Mouse (Mus musculus) CD8-positive naive resting alpha-beta T cell, adult 2 months (primary cell): ENCODE results near the gene Nrip3.

Experiments used
- DNase-seq, 2 experiments: peaks; one replicate each; pipeline ENCODE4 v3.0.0; 2022; ENCODE audit warnings: low read depth in 2 of 2, low spot score in 2 of 2

The Nrip3 gene

DNA sequence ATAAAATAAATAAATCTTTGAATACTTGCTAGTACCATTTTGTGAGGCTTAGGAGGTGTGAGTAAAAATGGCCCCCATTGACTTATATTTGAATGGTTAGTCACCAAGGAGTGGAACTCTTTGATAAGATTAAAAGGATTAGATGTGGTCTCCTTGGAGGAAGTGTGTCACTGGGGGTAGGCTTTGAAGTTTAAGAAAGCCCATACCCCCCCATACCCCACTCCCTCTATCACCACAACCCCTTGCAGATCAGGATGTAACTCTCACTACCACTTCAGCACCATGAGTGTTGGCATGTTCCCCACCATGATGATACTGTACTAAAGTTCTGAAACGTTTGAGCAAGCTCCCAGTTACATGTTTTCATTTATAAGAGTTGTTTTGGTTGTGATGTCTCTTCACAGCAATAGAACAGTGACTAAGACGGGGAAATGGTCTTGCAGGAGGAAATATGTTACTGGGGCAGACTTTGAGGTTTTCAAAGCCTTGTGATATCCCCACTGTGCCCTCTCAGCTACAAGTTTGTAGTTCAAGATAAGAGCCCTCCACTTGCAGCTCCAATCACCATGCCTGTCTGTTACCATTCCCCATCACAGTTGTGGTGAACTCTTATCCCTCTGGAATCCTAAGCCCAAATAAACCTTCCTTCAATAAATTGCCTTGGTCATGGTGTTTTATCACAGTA lies 13.0 kb downstream of the Nrip3 start:
- DNase-seq = peak; percentile 13 to 28

DNA sequence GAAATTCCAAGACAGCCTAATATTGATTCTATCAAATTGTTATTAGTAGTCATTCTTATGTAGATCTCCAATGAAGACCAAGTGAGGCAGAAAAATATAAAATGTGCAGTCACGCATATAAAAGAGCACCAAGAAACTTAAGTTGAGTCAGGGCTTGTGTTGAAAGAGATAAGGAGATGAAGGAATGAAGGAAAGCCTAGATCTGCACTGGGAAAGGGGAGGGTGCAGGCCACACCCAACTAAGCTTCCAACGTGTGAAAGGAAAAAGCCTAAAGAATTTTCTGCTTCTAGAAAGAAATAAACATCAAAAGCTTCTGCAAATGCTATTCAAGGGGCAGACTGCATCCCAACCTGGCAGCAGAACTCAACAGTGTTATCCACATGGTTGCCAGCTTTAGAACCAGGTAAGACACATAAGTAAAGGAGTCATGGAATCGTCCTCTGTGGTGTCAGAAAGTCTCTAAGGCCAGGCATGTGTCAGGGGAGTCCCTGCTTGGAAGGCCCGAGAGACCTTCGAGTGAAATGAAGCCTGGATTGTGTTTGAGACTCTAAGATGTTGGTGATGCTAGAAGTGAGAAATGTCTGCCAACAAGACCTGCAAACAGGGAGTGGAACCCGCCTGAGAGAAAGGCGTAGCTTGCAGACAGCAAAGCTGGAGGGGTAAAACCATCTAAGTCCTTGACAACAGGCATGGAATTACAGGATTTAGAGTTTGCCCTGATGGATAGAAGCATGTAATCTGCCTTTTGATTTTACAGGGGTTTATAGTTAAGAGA lies 14.1 kb downstream of the Nrip3 start:
- DNase-seq = no peak

DNA sequence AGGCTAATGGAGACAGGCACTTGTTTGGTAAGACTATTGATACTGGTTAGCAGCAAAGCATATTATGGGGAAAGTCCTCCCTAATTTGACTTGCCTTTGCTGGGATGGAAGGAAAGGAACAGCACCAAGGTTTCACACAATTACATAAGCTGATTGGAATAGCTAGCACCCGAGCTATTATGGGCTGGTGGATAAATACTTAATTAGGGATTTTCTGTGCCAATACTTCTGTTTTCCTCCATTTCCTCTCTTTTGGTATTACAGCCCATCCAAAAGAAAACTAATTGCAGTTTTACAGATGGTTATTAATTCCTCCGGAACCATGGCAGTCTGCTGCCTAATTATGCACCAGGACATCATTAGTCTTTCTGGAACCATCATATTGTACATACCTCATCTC lies 17.8 kb downstream of the Nrip3 start:
- DNase-seq = no peak

DNA sequence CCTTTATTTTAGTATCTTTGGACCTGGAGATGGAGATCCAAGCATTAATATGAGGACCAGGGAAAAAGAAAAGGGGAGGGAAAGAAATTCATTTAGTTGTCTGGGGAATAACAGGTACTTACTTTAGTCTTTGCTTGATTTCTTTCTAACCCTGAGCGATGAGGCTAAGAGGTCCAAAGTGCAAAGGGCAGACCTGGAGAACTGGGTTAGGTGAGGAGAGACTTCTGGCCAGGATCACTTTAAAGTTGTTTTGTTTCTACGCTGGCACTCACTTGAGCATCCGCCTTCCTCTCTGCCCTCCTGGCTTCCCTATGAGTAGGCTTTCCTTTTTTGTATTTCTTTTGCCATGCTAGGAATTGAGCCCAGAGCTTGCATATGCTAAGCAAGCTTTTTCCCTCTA lies 25.5 kb downstream of the Nrip3 start:
- DNase-seq = no peak

DNA sequence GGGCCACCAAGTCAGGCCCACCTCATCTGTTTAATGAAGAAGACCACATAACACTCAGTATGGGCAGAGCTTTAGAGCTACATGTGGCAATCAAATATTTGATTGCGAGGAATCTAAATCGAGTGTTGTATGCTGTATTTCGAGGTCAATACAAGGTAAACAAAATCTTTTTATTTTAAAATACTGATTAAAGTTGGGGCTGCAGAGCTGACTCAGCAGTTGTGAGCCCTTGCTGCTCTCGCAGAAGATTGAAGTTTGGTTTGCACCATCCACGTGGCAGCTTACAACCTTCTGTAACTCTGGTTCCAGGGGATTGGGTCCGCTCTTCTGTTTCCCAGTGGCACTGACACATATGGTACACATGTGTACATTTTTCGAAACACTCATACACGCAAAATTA lies 27.8 kb downstream of the Nrip3 start:
- DNase-seq = no peak

DNA sequence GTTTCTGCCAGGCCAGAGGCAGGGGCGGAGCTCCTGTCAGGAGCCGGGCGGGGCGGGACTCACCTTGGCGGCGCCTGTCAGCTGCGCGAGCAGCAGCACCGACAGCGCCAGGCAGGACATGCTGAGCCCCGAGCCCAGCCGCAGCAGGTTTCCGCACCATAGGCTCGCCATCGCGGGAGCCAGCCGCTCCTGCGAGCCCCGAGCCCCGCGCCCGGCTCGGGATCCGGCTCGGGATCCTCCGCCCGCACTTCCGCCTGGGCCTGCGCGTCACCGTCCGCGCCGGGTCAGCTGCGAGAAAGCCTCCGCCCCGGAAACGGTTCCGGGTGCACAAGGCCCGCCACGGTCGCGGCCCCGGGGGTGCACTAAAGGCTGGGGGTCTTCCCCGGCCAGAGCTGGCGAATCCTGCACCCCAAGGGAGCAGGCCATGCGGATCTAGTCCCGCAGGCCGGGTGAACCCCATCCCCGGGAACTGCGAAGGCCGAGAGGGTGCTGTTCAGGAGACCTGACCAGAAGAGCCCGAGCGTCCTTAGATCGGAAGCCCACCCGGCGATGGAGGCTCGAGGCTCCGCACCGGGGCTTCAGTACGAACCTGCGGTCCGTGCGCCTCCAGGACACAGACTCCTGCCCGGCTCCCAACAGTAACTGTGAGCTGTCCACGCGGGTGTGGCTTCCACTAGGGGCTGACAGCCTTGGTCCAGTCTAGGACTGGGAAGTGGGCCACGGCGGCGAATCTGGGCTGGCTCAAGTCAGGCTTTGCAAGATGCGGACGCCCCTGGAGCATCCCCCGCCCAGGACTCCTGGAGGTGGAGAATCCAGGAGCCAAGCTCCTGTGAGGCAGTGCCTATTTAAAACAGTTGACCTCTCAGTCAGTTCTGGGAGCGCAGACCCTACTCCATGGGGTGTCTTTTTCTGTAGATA lies 29.6 kb downstream of the Nrip3 start, which contains the start of gene Tmem9b:
Gene Tmem9b (minus strand): TSS at position 868 of the 918 bp plus-strand sequence.
- DNase-seq = peak; percentile 64 to 69

DNA sequence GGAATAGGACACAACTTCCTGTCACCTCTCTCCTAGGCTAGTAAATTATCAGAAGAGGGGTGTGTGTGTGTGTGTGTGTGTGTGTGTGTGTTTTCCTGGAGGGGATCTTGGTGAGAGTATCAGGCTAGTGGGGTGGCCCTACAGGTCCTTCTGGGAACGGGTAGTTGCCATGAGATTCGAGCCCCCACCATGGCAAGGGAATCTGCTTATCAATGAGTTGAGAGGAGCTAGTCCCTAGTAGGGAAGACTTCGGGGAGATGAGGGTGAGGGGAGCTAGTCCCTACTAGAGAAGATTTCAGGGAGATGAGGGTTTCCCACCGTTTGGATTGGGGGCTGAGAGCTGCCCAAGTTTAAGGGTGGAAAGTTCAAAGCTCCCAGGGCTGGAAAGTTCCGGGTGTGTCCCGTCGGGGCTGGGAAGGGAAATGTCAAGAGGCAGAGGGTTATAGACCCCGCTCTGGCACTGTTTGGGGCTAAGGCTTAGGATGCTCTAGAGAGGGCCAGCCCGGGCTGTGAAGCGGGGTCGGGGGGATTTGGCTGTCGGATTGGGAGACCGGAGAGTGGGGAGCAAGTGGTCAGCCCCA lies 30.3 kb downstream of the Nrip3 start:
- DNase-seq = no peak

DNA sequence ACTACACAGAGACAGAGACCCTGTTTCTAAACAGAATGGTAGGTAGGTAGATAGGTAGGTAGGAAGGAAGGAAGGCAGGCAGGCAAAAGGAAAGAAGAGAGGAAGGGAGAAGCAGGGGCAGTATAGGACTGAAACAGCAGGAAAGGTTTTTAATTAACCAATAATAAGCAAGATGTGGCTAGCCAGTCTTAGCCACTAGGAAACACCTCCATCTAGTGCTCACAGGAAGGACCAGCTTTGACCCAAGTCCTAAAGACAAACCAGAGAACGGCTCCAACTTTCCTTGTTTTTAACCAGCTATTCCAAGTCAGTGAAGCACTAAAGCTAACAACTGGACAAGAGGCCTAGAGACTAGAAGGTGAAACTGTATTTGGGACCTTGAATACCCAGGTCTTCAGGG lies 34.1 kb downstream of the Nrip3 start:
- DNase-seq = no peak

DNA sequence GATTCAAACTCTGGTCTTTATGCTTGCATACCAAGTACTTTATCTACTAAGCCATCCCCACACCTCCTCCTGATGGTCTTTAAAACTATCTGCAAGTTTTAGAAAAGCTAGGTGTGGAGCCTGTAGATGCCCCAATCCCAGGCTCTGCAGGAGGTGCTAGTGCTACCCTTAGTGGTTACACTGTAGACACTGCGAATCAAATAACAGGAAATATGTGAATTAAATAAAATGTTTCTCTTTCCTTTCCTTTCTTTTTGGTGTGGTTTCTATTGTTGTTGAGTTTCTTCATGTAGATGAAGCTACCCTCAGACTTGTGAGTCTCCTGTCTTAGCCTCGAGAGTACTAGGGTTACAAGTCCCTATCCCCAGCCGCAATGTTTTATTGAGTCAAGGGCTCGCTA lies 40.1 kb downstream of the Nrip3 start:
- peak in 1 of 2 experiments; percentile 25 for DNase-seq

DNA sequence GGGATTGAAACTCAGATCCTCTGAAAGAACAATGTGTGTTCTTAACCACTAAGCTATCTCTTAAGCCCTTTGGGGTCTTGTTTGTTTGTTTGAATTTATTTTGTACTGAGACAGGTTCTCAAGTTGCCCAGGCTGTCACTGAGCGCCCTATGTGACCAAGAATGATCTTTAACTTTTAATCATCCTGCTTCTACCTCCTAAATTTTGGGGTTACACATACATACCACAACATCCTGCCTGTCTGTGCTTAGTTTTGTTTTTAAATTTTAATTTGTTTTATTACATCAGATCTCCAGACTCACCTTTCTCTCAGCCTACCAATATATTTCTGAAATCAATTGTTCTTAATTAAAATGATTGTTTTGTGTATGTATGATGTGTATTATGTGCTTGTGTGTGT lies 40.8 kb downstream of the Nrip3 start:
- DNase-seq = no peak

DNA sequence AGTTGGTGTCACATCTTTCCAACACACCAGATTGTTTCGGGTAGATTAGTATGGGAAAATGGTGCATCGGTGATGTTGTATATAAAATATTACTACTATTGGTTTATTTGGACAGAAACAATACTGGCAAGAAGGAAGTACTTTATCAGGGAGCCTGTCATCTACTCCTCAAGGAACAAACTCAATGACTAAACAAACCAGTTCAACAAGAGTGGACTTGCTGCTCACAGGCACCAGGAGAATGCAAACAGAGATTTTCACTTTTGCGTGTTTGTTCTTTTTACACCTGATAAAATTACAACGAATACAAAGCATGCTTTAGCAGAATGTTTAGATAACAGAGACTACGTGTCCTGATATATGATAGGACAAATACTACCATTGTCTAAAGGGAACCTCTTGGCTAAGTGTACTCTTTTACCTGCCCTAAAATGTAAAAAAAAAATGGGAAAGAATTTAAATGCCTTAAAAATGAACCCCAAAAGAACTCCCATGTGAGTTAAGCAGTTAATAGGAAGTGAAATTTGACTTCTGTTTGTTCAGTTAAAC lies 41.9 kb downstream of the Nrip3 start:
- no peak for DNase-seq

DNA sequence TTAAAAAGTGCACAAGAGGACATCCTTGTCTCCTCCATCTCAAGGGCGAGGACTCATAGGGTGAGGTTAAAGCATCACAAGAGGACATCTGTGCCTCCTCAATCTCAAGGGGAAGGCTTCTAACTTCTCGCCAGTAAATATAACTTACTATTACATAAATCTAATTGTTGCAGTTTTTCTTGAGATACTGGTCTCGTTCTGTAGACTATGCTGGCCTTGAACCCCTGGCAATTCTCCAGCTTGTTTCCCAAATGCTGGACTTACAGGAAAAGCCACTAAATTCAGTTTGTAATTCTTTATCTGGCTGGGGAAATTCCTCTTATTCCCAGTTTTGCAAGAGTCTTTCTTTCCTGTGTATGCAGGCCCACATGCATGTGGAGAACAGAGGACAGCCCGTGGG lies 47.0 kb downstream of the Nrip3 start:
- DNase-seq = no peak

DNA sequence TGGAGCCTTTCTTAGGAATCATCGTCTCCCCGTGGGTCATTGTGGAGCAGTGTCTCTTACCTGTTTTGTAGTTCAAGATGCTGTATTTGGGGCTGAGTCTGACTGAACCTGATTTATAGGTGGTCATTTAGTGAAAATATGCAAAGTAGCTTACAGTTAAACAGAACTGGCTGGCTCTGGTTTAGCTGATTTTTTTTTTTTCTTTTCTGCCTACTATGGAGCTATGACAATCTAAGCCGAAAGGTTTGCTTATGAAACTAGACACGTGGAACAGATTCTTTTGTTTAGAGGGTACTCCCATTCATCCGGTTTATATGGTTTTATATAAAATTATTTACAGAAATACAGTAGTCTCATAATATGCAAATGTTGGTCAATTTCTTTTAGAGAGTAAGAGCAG lies 50.2 kb downstream of the Nrip3 start, which contains the start of gene Ascl3:
Gene Ascl3 (minus strand): TSS at position 101 of the 400 bp plus-strand sequence.
- no peak for DNase-seq

DNA sequence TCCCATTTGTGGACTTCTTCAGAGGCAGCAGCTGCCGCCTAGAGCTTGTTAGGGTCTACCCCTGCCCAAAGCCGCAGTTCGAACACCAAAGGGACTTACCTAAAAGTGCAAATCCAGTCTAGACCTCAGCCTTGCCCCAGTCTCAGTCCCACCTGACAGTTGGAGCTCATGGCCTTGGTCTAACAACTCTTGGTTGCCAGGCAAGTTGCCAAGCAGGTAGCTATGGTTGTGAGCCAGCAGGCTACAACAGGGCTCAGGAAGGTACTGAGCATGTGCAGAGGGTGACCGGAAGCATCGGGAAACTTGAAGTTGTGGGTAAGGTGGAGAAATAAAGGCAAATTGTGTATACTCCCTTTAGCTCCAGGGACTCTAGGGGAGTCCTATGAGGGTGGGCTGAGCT lies 58.1 kb downstream of the Nrip3 start, which contains the start of gene BC051019:
Gene BC051019 (minus strand): TSS at position 154 of the 400 bp plus-strand sequence.
- no peak for DNase-seq

DNA sequence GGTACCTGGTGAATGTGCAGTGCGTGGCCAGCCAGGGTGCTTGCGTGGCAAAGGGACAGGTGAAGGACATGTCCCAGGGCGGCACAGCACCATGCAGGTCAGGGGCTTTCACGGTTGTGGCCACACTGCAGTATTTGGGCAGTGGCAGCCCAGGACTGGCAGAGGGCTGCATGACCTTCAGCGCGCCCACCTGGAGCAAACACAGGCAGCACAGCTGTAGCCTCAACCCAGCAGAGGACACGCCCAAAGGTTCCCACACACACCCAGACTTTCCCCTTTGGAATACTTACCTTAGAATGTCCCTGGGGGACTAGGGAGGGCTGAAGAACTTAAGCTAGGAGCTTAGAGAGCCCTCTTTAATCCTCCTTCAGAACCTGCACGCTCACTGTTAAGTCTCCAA lies 58.7 kb downstream of the Nrip3 start:
- DNase-seq = no peak

DNA sequence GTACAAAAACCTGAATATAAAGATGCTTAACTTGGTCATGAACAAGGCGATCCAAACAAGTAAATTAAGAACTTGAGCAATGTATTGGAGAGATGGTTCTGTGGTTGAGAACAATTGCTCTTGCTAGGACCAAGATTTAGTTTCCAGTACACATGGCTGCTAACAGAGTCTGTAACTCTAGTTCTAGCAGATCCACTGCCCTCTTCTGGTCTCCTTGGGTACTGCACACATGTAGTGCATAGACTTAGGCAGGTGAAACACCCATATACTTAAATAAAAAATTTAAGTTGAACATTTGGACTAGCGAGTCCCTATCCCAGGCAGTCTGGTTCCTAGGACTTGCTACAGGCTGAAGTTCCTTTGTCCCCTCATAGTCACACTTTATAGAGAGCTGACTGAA lies 59.2 kb downstream of the Nrip3 start:
- DNase-seq = no peak

DNA sequence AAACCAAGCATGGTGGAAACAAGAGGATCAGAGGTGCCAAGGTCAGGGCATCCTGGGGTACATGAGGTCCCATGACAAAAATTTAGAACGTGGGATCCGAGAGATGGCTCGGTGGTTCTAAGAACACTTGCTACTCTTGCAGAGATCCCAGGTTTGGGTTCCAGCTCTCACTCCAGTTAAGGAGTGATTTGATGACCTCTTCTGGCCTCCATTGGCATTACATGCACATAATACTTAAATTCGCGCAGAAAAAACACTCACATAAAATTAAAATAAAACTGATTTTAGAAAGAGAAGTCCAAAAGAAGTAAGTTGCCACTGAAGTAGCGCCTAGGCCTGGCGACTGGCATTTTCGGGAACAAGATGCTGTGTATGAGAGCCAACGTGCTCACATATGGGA lies 62.5 kb downstream of the Nrip3 start:
- no peak for DNase-seq

DNA sequence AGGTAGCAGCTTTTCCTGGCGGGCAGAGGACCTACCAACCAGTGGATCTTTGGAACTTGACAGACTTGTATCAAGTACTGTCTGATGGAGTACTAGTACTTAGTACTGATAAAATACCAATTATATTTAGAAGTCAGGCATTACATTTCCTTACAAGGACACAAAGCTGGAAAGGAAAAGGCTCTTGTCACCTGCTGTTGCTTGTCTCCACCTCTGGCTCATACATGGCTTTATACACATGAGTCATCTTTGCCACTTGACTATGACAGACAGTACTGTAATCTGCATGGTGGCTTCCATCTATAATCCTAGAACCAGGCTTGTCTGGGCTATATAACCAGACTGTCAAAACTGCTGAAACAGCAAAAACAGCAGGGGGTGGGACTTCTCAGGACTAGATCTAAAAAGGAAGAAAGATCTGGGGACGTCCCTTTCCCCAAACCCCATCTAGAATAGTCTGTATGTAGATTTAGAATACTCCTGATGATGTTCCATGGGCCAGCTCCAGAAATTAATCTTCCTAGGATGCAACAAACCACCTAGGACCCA lies 68.3 kb downstream of the Nrip3 start:
- DNase-seq = no peak

DNA sequence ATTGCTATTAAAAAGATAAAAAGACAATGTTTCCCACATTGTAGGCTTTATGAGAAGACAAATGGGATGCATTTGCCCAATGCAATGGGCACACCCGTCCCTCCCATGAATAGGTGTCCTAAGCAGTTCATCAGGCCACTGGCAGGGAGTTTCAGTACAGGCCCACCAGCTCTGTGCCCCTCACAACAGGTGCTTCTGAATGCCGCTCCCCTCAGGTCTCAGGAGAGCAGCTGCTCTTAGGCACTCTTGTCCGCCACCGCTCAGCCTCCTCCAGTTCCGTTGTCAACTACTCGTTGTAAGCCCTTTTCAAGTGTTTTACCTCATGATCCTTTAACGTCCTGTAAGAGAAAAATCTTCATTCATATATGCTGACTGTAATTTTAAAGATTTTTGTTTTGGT lies 69.6 kb downstream of the Nrip3 start:
- DNase-seq = no peak

DNA sequence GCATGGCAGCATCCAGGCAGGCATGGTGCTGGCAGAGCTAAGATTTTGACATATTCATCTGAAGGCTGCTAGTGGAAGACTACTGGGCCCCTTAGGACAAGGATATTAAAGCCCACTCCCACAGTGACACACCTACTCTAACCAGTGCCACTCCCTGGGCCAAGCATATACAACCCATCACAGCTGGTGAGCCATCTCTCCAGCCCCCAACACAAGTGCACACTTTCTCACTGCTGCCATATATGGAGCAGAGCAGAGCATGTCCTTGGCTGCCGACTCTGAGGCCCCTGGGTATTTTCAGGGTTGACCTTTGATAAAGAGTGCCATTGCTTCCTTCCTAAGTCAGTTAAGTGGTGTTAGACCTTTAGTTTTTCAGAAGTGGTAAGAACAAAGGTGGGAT lies 71.8 kb downstream of the Nrip3 start:
- DNase-seq = no peak
